28 mouse cellular contexts compared by ENCODE assay signal in the genomic region with DNA sequence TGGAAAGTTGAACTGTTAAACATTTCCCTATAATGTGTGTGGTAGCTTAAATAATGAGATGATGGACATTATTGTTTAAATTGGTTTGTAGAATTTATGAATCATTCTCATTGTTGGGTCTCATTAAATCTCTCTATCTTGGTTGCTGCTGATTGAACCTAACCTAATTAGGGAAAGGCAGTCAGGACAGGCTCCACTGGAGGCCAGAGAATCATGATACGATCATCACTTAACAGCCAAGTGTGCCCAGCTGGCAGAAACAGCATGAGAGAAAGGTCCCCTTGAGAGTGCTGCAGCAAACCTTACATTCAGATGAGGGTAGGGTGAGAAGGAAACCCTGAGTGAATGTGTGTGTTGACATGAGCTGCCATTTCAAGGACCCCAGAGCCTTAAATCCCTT.
DNase-seq lines count a peak whose midpoint lies in the region; ATAC-seq and TF ChIP-seq lines count a peak whose summit lies in the region.
"Had no signal": no experiment of that assay in that cellular context is flagged by ENCODE, and none has a peak within 500 bp of the region (broad histone marks: within the 10 kb centered on the region; RNA-seq: fewer than 3 reads in every experiment).

No protein-coding gene starts in this region.

- no peak for DNase-seq in heart, adult 18-20 months
- DNase-seq in lung, adult 2 months: no peak
- DNase-seq in frontal cortex, postnatal 14 days (ENCODE audit: low spot score in 2 of 2): no peak
- DNase-seq: adrenal gland, adult 8-10 months; B cell, adult 2 months; cerebellum, adult 18-20 months; cerebellum, postnatal 14 days; gastrocnemius, adult 2 months; heart, postnatal 14 days; kidney, postnatal 25 days; layer of hippocampus, postnatal 36 days; liver, embryonic 13.5 days; lung, embryonic 14.5 days; midbrain, embryonic 14.5 days; right cerebral cortex, postnatal 25 days; spleen, adult 18-20 months; thymus, postnatal 14 days had no signal

- ATAC-seq in heart, embryonic 11.5 days (replicated peaks; ENCODE audit: insufficient number of reproducible peaks, low FRiP score, low TSS enrichment): no peak
- no peak for ATAC-seq in neural tube, embryonic 13.5 days (ENCODE audit: low read depth)
- ATAC-seq in neural tube, embryonic 15.5 days (ENCODE audit: low FRiP score): no peak
- ATAC-seq in forebrain, embryonic 15.5 days (replicated peaks): no peak
- ATAC-seq: activated CD4-positive, CD25-positive, alpha-beta regulatory T cell, adult 4 months; intestine, postnatal 0 days had no signal

- no peak overlapping the region for H3K9ac ChIP-seq in heart, embryonic 11.5 days (ENCODE audit: low read depth, low read length)
- no peak overlapping the region for H3K9ac ChIP-seq in neural tube, embryonic 13.5 days
- H3K9ac ChIP-seq in neural tube, embryonic 15.5 days (replicated peaks): no peak overlapping the region
- H3K9ac ChIP-seq in forebrain, embryonic 15.5 days (replicated peaks): no peak overlapping the region
- H3K9ac ChIP-seq: embryonic facial prominence, embryonic 12.5 days; heart, embryonic 13.5 days; liver, embryonic 13.5 days; lung, embryonic 14.5 days had no signal

- H3K4me3 ChIP-seq in heart, embryonic 11.5 days (ENCODE audit: low read depth, low read length): no peak overlapping the region
- H3K4me3 ChIP-seq in neural tube, embryonic 13.5 days: no peak overlapping the region
- H3K4me3 ChIP-seq in neural tube, embryonic 15.5 days (replicated peaks): no peak overlapping the region
- no peak overlapping the region for H3K4me3 ChIP-seq in forebrain, embryonic 15.5 days
- H3K4me3 ChIP-seq in lung, adult 2 months (replicated peaks; ENCODE audit: extremely low read depth, low read depth, low read length): no peak overlapping the region
- H3K4me3 ChIP-seq: embryonic facial prominence, embryonic 12.5 days; gastrocnemius, adult 2 months; heart, embryonic 13.5 days; layer of hippocampus, adult 2 months; liver, embryonic 13.5 days had no signal

- H3K36me3 ChIP-seq in heart, embryonic 11.5 days (ENCODE audit: control insufficient read depth, insufficient read depth, low read length): no peaks in the 10 kb centered on the region
- no peaks in the 10 kb centered on the region for H3K36me3 ChIP-seq in neural tube, embryonic 13.5 days
- no peaks in the 10 kb centered on the region for H3K36me3 ChIP-seq in neural tube, embryonic 15.5 days
- H3K36me3 ChIP-seq in forebrain, embryonic 15.5 days: no peaks in the 10 kb centered on the region
- H3K36me3 ChIP-seq: embryonic facial prominence, embryonic 12.5 days; G1E; liver, embryonic 13.5 days had no signal

- no peaks in the 10 kb centered on the region for H3K27me3 ChIP-seq in heart, embryonic 11.5 days (ENCODE audit: control insufficient read depth, insufficient read depth, low read length)
- H3K27me3 ChIP-seq in neural tube, embryonic 13.5 days: no peaks in the 10 kb centered on the region
- no peaks in the 10 kb centered on the region for H3K27me3 ChIP-seq in neural tube, embryonic 15.5 days (replicated peaks)
- H3K27me3 ChIP-seq in forebrain, embryonic 15.5 days: no peaks in the 10 kb centered on the region
- H3K27me3 ChIP-seq: CH12.LX; embryonic facial prominence, embryonic 12.5 days; heart, embryonic 13.5 days; liver, embryonic 13.5 days had no signal

- TF ChIP-seq POLR2A in lung, adult 2 months (IDR thresholded peaks at IDR 0.05; ENCODE audit: borderline replicate concordance, extremely low read depth, low read depth, low read length): no peak

- H3K4me1 ChIP-seq in heart, embryonic 11.5 days (ENCODE audit: control insufficient read depth, insufficient read depth, low read length): peaks cover 13% of the 10 kb centered on the region
- H3K4me1 ChIP-seq in neural tube, embryonic 13.5 days (replicated peaks): peaks cover 52% of the 10 kb centered on the region
- H3K4me1 ChIP-seq in neural tube, embryonic 15.5 days: peaks cover 13% of the 10 kb centered on the region
- peaks cover 47% of the 10 kb centered on the region for H3K4me1 ChIP-seq in forebrain, embryonic 15.5 days
- peaks cover 6% of the 10 kb centered on the region for H3K4me1 ChIP-seq in lung, adult 2 months (ENCODE audit: control insufficient read depth, insufficient read depth, low read length)
- H3K4me1 ChIP-seq: liver, embryonic 13.5 days had no signal

- 0 out of 2 replicates have a peak overlapping the region, but pooled peaks have one; percentile 7 for H3K27ac ChIP-seq in heart, embryonic 11.5 days (ENCODE audit: low read depth, low read length)
- peak overlapping the region; percentile 43 for H3K27ac ChIP-seq in neural tube, embryonic 13.5 days (replicated peaks)
- no peak overlapping the region for H3K27ac ChIP-seq in neural tube, embryonic 15.5 days (replicated peaks)
- 0 out of 2 replicates have a peak overlapping the region, but pooled peaks have one; percentile 4 for H3K27ac ChIP-seq in forebrain, embryonic 15.5 days (replicated peaks)
- H3K27ac ChIP-seq: embryonic facial prominence, embryonic 12.5 days; gastrocnemius, adult 2 months; heart, embryonic 13.5 days; layer of hippocampus, adult 2 months; liver, embryonic 13.5 days had no signal

- no peak overlapping the region for H3K4me2 ChIP-seq in heart, embryonic 11.5 days
- no peak overlapping the region for H3K4me2 ChIP-seq in neural tube, embryonic 13.5 days
- no peak overlapping the region for H3K4me2 ChIP-seq in neural tube, embryonic 15.5 days
- H3K4me2 ChIP-seq in forebrain, embryonic 15.5 days (replicated peaks): no peak overlapping the region
- H3K4me2 ChIP-seq: embryonic facial prominence, embryonic 12.5 days; heart, embryonic 13.5 days; liver, embryonic 13.5 days; lung, embryonic 14.5 days had no signal

- no peaks in the 10 kb centered on the region for H3K9me3 ChIP-seq in heart, embryonic 11.5 days (replicated peaks; ENCODE audit: control insufficient read depth, low read length)
- no peaks in the 10 kb centered on the region for H3K9me3 ChIP-seq in neural tube, embryonic 13.5 days
- H3K9me3 ChIP-seq in neural tube, embryonic 15.5 days (replicated peaks): no peaks in the 10 kb centered on the region
- no peaks in the 10 kb centered on the region for H3K9me3 ChIP-seq in forebrain, embryonic 15.5 days
- H3K9me3 ChIP-seq: embryonic facial prominence, embryonic 12.5 days; G1E; heart, embryonic 13.5 days; liver, embryonic 13.5 days had no signal

- TF ChIP-seq CTCF in lung, adult 2 months (IDR thresholded peaks at IDR 0.05; ENCODE audit: insufficient read depth, low read length): no peak

- WGBS in heart, embryonic 11.5 days (ENCODE audit: insufficient replicate concordance): 63% methylated on average over 1 of the region's 1 CpGs
- 34% methylated on average over 1 of the region's 1 CpGs for WGBS in neural tube, embryonic 13.5 days
- WGBS in neural tube, embryonic 15.5 days: 39% methylated on average over 1 of the region's 1 CpGs
- WGBS in forebrain, embryonic 15.5 days: 13% methylated on average over 1 of the region's 1 CpGs
- 82% methylated on average over 1 of the region's 1 CpGs for WGBS in lung, adult 2 months
